Mouse (Mus musculus) forebrain, embryonic 13.5 days (tissue): ENCODE results near the gene Cyp4a12b. TPM values are rescaled to one million over a fixed set of nuclear protein-coding genes. Genes with fewer than 3 reads are reported as not detected.
"Not testable (repeated sequence)": the region's sequence is repeated elsewhere in the genome, so short reads cannot be mapped to it uniquely, and the experiment has no call there.

Source experiments
- ATAC-seq: fragments of 200-750 bp; cut with Nextera tagmentation; 2 replicates; pipeline ENCODE4 v1.8.0; 2017
- H3K27ac ChIP-seq: fragments of 300-500 bp; sonication (generic); 2 replicates; pipeline ENCODE4 v1.5.1; 2015; ENCODE audit warnings: inconsistent platforms, mild to moderate bottlenecking, moderate library complexity
- H3K27me3 ChIP-seq: fragments of 300-500 bp; sonication (generic); 2 replicates; pipeline ENCODE4 v1.6.1; 2015; ENCODE audit warnings: mild to moderate bottlenecking, inconsistent platforms
- H3K36me3 ChIP-seq: fragments of 300-500 bp; sonication (generic); 2 replicates; pipeline ENCODE4 v1.6.1; 2015; ENCODE audit warnings: mild to moderate bottlenecking, inconsistent platforms; ENCODE audit not compliant: poor library complexity, severe bottlenecking
- H3K4me1 ChIP-seq: fragments of 300-500 bp; sonication (generic); 2 replicates; pipeline ENCODE4 v1.6.1; 2015; ENCODE audit warnings: inconsistent platforms
- H3K4me2 ChIP-seq: fragments of 300-500 bp; sonication (generic); 2 replicates; pipeline ENCODE4 v1.6.1; 2015; ENCODE audit warnings: inconsistent platforms, mild to moderate bottlenecking, moderate library complexity
- H3K4me3 ChIP-seq: fragments of 300-500 bp; sonication (generic); 2 replicates; pipeline ENCODE4 v1.5.1; 2015; ENCODE audit warnings: mild to moderate bottlenecking, inconsistent platforms
- H3K9ac ChIP-seq: fragments of 300-500 bp; sonication (generic); 2 replicates; pipeline ENCODE4 v1.6.1; 2015; ENCODE audit warnings: mild to moderate bottlenecking, inconsistent platforms
- H3K9me3 ChIP-seq: fragments of 300-500 bp; sonication (generic); replicated peaks from 2 replicates; pipeline ENCODE4 v1.6.1; 2016; ENCODE audit warnings: inconsistent platforms
- WGBS: fragments of 180-500 bp; shearing (Covaris S2); methylation state at CpG from one replicate; pipeline ENCODE4 v1.1.7; 2015; 5-methylcytosine and 5-hydroxymethylcytosine counted together
- polyA plus RNA-seq: library from polyadenylated mRNA; unstranded; fragments of >200 nt; fragmentation: Nextera tagmentation; extraction: Ambion mirVana; gene quantifications from 2 replicates; pipeline ENCODE4 v1.2.1, GENCODE M21; 2015

Gene Cyp4a12b
- not detected in 2 replicates for polyA plus RNA-seq

DNA sequence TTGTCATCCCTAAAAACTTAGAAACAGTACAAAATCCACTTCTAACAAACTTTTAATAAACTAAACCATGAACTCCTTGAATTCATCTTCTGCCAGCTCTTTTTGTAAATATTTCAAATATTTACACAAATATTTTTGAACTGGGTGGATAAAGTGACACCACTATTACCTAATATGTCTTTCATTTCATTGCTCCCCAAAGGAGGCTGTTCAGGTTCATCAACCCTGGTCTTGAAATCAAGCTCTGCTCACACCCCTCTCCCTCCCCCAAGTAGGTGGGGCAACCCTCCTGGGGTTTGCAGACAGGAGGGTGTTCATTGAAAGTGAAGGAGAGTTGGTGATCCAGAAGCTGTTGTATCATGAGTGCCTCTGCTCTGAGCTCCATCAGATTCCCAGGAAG lies at the start of gene Cyp4a12b:
Gene Cyp4a12b (plus strand): TSS at position 301 of the 400 bp plus-strand sequence.
- not testable (repeated sequence) for H3K4me3 ChIP-seq, H3K4me2 ChIP-seq, ATAC-seq, H3K27ac ChIP-seq, H3K27me3 ChIP-seq, H3K4me1 ChIP-seq, H3K9ac ChIP-seq, H3K9me3 ChIP-seq, H3K36me3 ChIP-seq

DNA sequence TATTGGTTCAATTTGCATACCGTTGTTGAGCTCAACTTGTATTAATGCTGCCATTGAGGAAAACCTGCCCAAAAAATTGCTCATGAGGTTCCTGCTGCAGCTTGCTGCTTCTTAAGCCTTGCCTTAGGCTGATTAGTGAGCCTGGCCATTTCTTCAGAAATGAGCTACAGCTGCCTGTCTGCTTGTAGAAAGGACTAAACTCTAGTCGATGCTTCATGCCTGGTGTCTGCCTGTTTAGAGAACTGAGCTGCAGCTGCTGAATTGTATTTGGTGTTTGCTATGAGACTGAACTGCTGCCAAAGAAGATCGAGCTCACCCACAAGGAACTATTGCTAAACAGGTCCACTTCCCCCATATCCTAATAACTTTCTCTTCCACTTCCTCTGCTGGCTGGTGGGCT lies 45.8 kb upstream of the Cyp4a12b start:
- ATAC-seq, H3K4me3 ChIP-seq, H3K36me3 ChIP-seq, H3K4me1 ChIP-seq, H3K27me3 ChIP-seq, H3K27ac ChIP-seq, H3K9ac ChIP-seq, H3K9me3 ChIP-seq, H3K4me2 ChIP-seq: not testable (repeated sequence)
- WGBS, result 92% methylated on average over 3 of the region's 3 CpGs

DNA sequence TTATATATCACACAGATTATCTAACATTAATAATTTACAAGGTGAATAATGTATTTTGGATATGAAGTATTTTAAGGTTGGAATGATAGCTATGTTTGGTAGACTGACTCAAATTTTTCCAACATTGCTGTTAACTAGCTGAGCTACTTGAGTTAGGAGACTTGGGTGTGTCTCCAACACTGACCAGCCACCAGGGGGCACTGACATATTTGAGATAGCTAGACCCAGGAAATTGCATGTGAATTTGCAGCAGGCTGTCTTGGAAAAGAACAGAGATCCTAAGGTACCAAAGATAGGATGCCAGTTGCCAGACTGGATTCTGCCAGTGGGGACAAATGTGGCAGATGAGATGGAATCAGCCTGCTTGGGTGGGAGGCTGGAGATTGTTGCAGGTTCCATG lies 43.4 kb upstream of the Cyp4a12b start:
- not testable (repeated sequence) for H3K9ac ChIP-seq, H3K27me3 ChIP-seq, H3K27ac ChIP-seq, H3K4me3 ChIP-seq, H3K4me1 ChIP-seq, H3K4me2 ChIP-seq, H3K36me3 ChIP-seq, ATAC-seq, H3K9me3 ChIP-seq

DNA sequence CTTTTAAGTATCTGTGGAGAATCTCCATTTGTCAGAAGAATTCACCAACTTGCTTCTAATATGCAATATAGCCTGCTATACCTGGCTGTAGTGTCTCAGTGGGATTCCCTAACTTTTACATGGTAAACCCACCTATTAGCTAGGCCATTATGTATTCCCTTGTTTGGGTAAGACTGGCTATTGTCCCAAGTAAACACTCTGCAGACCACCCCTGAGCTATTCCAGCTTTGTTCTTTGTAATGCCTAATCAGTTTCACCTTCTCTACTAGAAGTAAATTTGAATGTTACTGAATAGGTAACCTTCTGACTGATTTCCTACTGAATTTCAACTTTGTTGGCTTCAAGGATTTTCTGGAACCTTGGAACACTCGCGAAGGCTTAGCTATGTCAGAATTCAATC lies 15.2 kb upstream of the Cyp4a12b start:
- H3K36me3 ChIP-seq, H3K4me2 ChIP-seq, ATAC-seq, H3K27ac ChIP-seq, H3K9me3 ChIP-seq, H3K4me1 ChIP-seq, H3K9ac ChIP-seq, H3K4me3 ChIP-seq, H3K27me3 ChIP-seq: not testable (repeated sequence)
- 71% methylated on average over 2 of the region's 2 CpGs for WGBS

DNA sequence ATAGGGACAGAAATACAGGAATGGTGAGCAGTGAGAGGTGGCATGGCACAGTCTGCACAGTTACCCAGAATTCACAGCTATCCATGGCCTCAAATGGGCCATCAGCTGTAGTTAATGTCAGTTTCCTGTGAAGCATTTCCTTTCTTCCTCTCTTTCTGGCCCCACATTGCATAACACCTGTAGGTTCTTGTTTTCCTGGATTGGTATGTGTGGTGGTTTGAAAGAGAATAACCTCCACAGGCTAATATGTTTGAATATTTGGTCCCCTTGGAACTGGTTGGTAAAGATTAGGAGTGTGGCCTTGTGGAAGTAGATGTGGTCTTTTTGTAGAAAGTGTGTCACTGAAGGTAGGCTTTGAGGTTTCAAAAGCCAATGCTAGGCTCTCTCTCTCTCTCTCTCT lies 14.5 kb upstream of the Cyp4a12b start:
- not testable (repeated sequence) for H3K9ac ChIP-seq, H3K27me3 ChIP-seq, H3K4me3 ChIP-seq, H3K36me3 ChIP-seq, H3K4me1 ChIP-seq, ATAC-seq, H3K9me3 ChIP-seq, H3K4me2 ChIP-seq, H3K27ac ChIP-seq

DNA sequence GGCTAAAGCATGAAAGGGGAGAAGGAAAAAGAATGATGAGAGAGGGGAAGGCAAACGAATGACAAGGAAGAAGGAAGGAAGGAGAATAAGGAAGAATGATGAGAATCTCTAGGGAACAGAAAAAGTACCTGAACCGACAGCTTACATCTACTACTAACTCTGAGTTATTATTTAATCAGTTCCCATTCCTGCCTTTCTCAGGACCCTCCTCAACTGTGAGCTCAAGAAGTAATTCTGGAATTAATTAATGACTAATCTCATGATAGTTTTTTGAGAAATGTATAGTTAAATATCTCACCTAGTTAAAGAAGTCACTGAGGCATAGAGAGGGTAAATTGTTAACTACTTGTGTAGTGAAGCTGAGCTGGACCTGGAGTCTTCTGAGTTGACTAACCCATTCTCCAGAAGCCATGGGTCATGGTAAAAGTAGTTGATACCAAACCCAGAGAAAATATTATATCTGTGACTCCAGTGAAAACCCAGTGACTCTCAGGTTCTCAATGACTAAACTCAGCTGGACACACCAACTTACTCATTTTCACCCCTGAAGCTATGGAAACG lies 39.2 kb downstream of the Cyp4a12b start:
- Histone ChIP-seq H3K27me3 (no peaks in the 10 kb centered on the region), H3K4me3 (no peak overlapping the region), H3K4me1 (no peaks in the 10 kb centered on the region), H3K4me2 (no peak overlapping the region), H3K9me3 (0 out of 2 replicates have a peak, but pooled peaks cover 3% of the 10 kb centered on the region), H3K9ac (no peak overlapping the region), H3K27ac (no peak overlapping the region), H3K36me3 (no peaks in the 10 kb centered on the region)
- 68% methylated on average over 3 of the region's 3 CpGs for WGBS
- no peak for ATAC-seq

DNA sequence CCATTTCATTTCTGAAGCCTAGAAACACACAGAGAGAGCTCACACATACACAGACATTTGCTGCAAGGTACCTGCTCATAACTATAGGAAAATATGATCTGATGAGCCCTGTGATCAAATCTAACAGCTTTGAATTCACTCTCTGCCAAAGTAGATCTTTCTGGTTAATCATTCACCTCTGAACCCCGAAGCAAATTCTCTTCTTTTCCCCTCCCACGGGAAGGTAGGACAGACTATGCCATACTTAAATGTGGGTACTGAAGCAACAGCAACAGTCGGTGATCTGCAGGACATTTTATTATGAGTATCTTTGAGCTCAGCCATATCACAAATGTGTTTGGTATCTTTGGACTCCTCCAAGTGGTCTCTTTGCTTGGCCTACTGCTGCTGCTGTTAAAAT lies 40.9 kb downstream of the Cyp4a12b start, which contains the start of gene Cyp4a30b:
Gene Cyp4a30b (plus strand): TSS at position 301 of the 400 bp plus-strand sequence.
- Histone ChIP-seq H3K4me1 (no peaks in the 10 kb centered on the region), H3K27me3 (no peaks in the 10 kb centered on the region), H3K4me2 (no peak within 1 kb of the TSS), H3K36me3 (no peaks in the 10 kb centered on the region), H3K9me3 (0 out of 2 replicates have a peak, but pooled peaks cover 3% of the 10 kb centered on the region), H3K4me3 (no peak within 1 kb of the TSS), H3K27ac (no peak within 1 kb of the TSS), H3K9ac (no peak within 1 kb of the TSS)
- 86% methylated on average over 3 of the region's 3 CpGs for WGBS
- no peak for ATAC-seq

DNA sequence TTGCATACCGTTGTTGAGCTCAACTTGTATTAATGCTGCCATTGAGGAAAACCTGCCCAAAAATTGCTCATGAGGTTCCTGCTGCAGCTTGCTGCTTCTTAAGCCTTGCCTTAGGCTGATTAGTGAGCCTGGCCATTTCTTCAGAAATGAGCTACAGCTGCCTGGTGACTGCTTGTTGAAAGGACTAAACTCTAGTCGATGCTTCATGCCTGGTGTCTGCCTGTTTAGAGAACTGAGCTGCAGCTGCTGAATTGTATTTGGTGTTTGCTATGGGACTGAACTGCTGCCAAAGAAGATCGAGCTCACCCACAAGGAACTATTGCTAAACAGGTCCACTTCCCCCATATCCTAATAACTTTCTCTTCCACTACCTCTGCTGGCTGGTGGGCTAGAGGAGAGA lies 62.2 kb downstream of the Cyp4a12b start:
- not testable (repeated sequence) for H3K27me3 ChIP-seq, H3K4me1 ChIP-seq, H3K9me3 ChIP-seq, ATAC-seq, H3K4me2 ChIP-seq, H3K9ac ChIP-seq, H3K4me3 ChIP-seq, H3K36me3 ChIP-seq, H3K27ac ChIP-seq
- WGBS, result 79% methylated on average over 3 of the region's 3 CpGs

DNA sequence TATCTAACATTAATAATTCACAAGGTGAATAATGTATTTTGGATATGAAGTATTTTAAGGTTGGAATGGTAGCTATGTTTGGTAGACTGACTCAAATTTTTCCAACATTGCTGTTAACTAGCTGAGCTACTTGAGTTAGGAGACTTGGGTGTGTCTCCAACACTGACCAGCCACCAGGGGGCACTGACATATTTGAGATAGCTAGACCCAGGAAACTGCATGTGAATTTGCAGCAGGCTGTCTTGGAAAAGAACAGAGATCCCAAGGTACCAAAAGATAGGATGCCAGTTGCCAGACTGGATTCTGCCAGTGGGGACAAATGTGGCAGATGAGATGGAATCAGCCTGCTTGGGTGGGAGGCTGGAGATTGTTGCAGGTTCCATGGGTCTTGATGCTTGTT lies 64.6 kb downstream of the Cyp4a12b start:
- not testable (repeated sequence) for H3K27ac ChIP-seq, H3K27me3 ChIP-seq, ATAC-seq, H3K4me2 ChIP-seq, H3K36me3 ChIP-seq, H3K9me3 ChIP-seq, H3K4me1 ChIP-seq, H3K4me3 ChIP-seq, H3K9ac ChIP-seq

DNA sequence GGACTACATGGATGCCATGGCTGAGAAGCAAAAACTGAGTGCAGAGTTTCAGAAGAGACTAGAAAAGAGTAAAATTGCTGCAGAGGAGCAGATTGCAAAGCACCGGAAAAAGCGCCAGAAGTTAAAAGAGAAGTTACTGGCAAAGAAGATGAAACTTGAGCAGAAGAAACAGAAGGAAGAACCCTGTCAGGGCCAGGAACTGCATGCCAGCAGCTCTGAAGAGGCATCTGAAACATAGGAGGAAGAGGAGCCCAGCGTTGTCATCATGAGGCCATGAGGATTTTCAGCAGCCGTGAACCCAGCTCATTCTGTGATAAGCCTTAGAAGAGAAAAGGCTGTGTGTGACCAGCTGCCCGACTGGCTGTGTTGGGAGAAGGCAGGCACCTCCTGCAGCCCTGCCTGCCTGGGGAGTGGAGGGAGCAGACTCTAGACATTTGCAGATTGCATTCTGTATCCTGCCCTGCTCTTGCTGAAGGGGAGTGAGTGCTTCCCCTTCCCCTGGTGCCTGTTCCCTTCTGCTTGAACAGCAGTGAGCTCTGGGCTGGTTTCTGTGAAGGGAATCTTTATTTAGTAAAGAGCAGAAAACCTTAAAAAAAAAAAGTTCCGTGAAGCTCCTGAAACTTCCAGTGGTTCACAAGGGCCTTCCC lies 69.7 kb downstream of the Cyp4a12b start:
- no peak overlapping the region for H3K9ac ChIP-seq
- H3K4me3 ChIP-seq, result no peak overlapping the region
- no peaks in the 10 kb centered on the region for H3K36me3 ChIP-seq
- H3K9me3 ChIP-seq, result no peaks in the 10 kb centered on the region
- H3K4me2 ChIP-seq, result no peak overlapping the region
- WGBS, result 79% methylated on average over 6 of the region's 6 CpGs
- H3K27ac ChIP-seq, result no peak overlapping the region
- H3K27me3 ChIP-seq, result no peaks in the 10 kb centered on the region
- no peaks in the 10 kb centered on the region for H3K4me1 ChIP-seq
- no peak for ATAC-seq

Other genes with a start within 250 kb of the Cyp4a12b start
- gene Cyp4a29, start 169.5 kb upstream of the Cyp4a12b start, polyA plus RNA-seq, result not detected in 2 replicates
- not detected in 2 replicates for gene Cyp4a12a, start 112.6 kb upstream of the Cyp4a12b start, polyA plus RNA-seq
- gene Cyp4a30b, start 41.0 kb downstream of the Cyp4a12b start, polyA plus RNA-seq, result not detected in 2 replicates
- not detected in 2 replicates for gene Cyp4a14, start 84.5 kb downstream of the Cyp4a12b start, polyA plus RNA-seq
- not detected in 2 replicates for gene Cyp4a10, start 106.6 kb downstream of the Cyp4a12b start, polyA plus RNA-seq
- gene Cyp4a31, start 152.0 kb downstream of the Cyp4a12b start, polyA plus RNA-seq, result not detected in 2 replicates
- gene Cyp4a32, start 189.3 kb downstream of the Cyp4a12b start, polyA plus RNA-seq, result not detected in 2 replicates
- 0.24 TPM in 1 of 2 replicates, not detected in the other for gene Cyp4b1, start 236.1 kb downstream of the Cyp4a12b start, polyA plus RNA-seq